Mouse (Mus musculus) liver, adult 2 months (tissue): ENCODE measurements at regions not wholly inside any gene's neighbourhood (a gene's known extent, or its start where the extent isn't known, plus 50 kb on each side); places are given as distances from the start of the nearest gene placed in this dataset.

Experiments used
- DNase-seq: peaks from one replicate; pipeline ENCODE4 v3.0.0-alpha.2; 2011; ENCODE audit warnings: low read depth, low spot score; ENCODE audit errors: extremely low read depth
- H3K27ac ChIP-seq: fragments of 200-500 bp; replicated peaks from 2 replicates; pipeline ENCODE4 v1.5.1; 2012; ENCODE audit warnings: low read depth, mild to moderate bottlenecking, control low read depth, inconsistent platforms, low read length; ENCODE audit not compliant: insufficient read depth
- H3K27me3 ChIP-seq: fragments of 200-500 bp; 2 replicates; pipeline ENCODE4 v1.6.1; 2012; ENCODE audit warnings: mild to moderate bottlenecking, moderate library complexity, low read length, inconsistent platforms; ENCODE audit not compliant: control insufficient read depth, insufficient read depth
- H3K36me3 ChIP-seq: fragments of 200-500 bp; 2 replicates; pipeline ENCODE4 v1.6.1; 2012; ENCODE audit warnings: low read length, inconsistent platforms; ENCODE audit not compliant: control insufficient read depth, insufficient read depth
- H3K4me1 ChIP-seq: fragments of 200-500 bp; 2 replicates; pipeline ENCODE4 v1.6.1; 2011; ENCODE audit warnings: low read length; ENCODE audit not compliant: control insufficient read depth, insufficient read depth
- H3K4me3 ChIP-seq: fragments of 200-500 bp; 2 replicates; pipeline ENCODE4 v1.5.1; 2011; ENCODE audit warnings: low read depth, mild to moderate bottlenecking, control low read depth, low read length, moderate library complexity; ENCODE audit not compliant: insufficient read depth
- H3K79me2 ChIP-seq: fragments of 200-500 bp; 2 replicates; pipeline ENCODE4 v1.6.1; 2012; ENCODE audit warnings: inconsistent platforms, mild to moderate bottlenecking, low read length, moderate library complexity; ENCODE audit not compliant: control insufficient read depth, insufficient read depth
- H3K9ac ChIP-seq: fragments of 200-500 bp; 2 replicates; pipeline ENCODE4 v1.6.1; 2012; ENCODE audit warnings: low read depth, mild to moderate bottlenecking, control low read depth, inconsistent platforms, low read length
- CTCF ChIP-seq: fragments of 200-500 bp; IDR thresholded peaks from 2 replicates; pipeline ENCODE4 v1.5.1; 2011; ENCODE audit warnings: low read depth, low read length, control low read depth
- POLR2A ChIP-seq: fragments of 200-500 bp; IDR thresholded peaks from 2 replicates; pipeline ENCODE4 v1.6.1; 2011; ENCODE audit warnings: low read length, control low read depth; ENCODE audit not compliant: insufficient read depth; ENCODE audit errors: extremely low read depth
- WGBS: fragments of 180-500 bp; shearing (Covaris S2); methylation state at CpG from one replicate; pipeline ENCODE4 v1.1.7; 2018; 5-methylcytosine and 5-hydroxymethylcytosine counted together

- no peak for TF ChIP-seq CTCF
- TF ChIP-seq POLR2A = no peak
- Histone ChIP-seq H3K9ac (no peak overlapping the region), H3K79me2 (no peaks in the 10 kb centered on the region), H3K36me3 (no peaks in the 10 kb centered on the region), H3K27ac (no peak overlapping the region), H3K4me1 (no peaks in the 10 kb centered on the region), H3K27me3 (no peaks in the 10 kb centered on the region), H3K4me3 (no peak overlapping the region)
- no peak for DNase-seq
- 88% methylated on average over 2 of the region's 2 CpGs for WGBS
Measured at GRCm38 (mm10) chr3:123873709-123874108, 183.1 kb upstream of the Ndst3 start.

DNA sequence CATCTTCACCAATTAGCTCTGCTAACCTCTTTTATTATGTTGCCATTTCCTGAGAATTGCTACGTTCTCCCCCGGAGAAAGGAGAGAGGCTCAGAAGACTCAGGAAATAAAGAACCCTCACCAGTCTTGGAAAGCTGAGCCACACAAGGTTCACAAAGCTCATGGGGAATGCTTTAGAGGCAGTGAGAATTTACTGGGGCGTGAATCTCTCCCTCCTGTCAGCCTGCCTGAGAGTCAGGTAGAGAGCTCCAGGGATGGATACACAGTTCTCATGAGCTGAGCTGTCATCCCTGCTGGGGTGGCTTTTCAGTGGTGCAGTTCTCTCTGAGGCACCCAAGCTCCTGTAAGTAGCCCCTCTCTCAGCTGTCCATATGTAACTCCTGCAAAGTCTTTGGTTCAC is 203.0 kb upstream of the Ndst3 start:
- no peaks in the 10 kb centered on the region for H3K79me2 ChIP-seq
- H3K4me1 ChIP-seq = no peaks in the 10 kb centered on the region
- H3K4me3 ChIP-seq = no peak overlapping the region
- H3K27ac ChIP-seq = no peak overlapping the region
- DNase-seq = no peak
- no peaks in the 10 kb centered on the region for H3K36me3 ChIP-seq
- no peak for TF ChIP-seq POLR2A
- no peak for TF ChIP-seq CTCF
- 62% methylated on average over 3 of the region's 3 CpGs for WGBS
- no peaks in the 10 kb centered on the region for H3K27me3 ChIP-seq
- no peak overlapping the region for H3K9ac ChIP-seq

GRCm38 (mm10) chr3:123905928-123906721 is 215.5 kb upstream of the Ndst3 start:
- no peaks in the 10 kb centered on the region for H3K79me2 ChIP-seq
- H3K27me3 ChIP-seq = no peaks in the 10 kb centered on the region
- 50% methylated on average over 9 of the region's 9 CpGs for WGBS
- TF ChIP-seq CTCF = no peak
- no peak for TF ChIP-seq POLR2A
- no peak overlapping the region for H3K9ac ChIP-seq
- no peaks in the 10 kb centered on the region for H3K36me3 ChIP-seq
- H3K4me3 ChIP-seq = no peak overlapping the region
- no peak for DNase-seq
- no peak overlapping the region for H3K27ac ChIP-seq
- no peaks in the 10 kb centered on the region for H3K4me1 ChIP-seq

DNA sequence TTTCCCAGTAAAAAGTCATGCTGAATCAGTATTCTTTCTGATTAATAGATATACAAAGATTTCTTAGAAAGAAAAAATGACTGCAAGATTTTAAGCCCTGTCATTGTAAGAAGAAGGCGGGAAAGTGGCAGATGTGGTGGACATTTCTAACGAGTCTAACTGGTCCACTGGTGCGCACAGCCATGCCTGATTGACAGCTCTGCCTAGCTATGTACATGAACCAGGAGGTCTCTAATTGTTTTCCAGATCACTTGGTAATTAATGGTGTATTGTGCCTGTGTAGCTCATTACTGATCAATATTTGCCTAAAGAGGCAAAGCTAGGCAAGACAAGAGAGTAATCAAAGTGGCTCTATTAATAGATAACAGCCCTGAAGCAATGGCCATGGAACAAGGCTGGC is 227.5 kb upstream of the Ndst3 start:
- no peak overlapping the region for H3K27ac ChIP-seq
- H3K4me1 ChIP-seq = no peaks in the 10 kb centered on the region
- no peaks in the 10 kb centered on the region for H3K36me3 ChIP-seq
- H3K79me2 ChIP-seq = no peaks in the 10 kb centered on the region
- no peaks in the 10 kb centered on the region for H3K27me3 ChIP-seq
- no peak overlapping the region for H3K4me3 ChIP-seq
- TF ChIP-seq POLR2A (no peak), CTCF (no peak)
- no peak for DNase-seq
- WGBS = 73% methylated on average over 3 of the region's 3 CpGs
- no peak overlapping the region for H3K9ac ChIP-seq

DNA sequence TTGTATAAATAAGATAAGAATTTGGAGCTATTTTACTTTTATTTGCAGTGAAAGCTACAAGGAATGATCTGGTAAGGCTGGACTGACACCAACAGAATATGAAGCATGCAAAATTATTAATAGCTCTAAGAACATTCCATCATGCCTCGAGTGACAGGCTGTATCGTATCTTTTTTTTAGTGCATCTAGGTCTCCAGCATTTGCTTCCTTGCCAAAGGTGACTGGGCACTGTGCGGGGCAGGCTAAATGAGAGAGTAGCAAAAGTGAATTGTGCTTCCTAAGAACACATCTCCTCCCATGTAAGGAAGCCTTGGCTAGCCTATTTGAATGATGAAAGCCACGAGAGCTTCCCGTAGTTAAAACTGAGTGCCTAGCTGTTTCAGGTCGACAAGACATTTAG is 261.5 kb upstream of the Ndst3 start:
- Histone ChIP-seq H3K4me3 (no peak overlapping the region), H3K27ac (no peak overlapping the region), H3K4me1 (no peaks in the 10 kb centered on the region), H3K9ac (no peak overlapping the region), H3K36me3 (no peaks in the 10 kb centered on the region), H3K79me2 (no peaks in the 10 kb centered on the region), H3K27me3 (no peaks in the 10 kb centered on the region)
- WGBS = 78% methylated on average over 6 of the region's 6 CpGs
- no peak for TF ChIP-seq CTCF
- no peak for TF ChIP-seq POLR2A
- DNase-seq = no peak

- H3K27ac ChIP-seq = no peak overlapping the region
- no peaks in the 10 kb centered on the region for H3K79me2 ChIP-seq
- H3K9ac ChIP-seq = no peak overlapping the region
- 89% methylated on average over 3 of the region's 3 CpGs for WGBS
- TF ChIP-seq CTCF = no peak
- TF ChIP-seq POLR2A = no peak
- no peak overlapping the region for H3K4me3 ChIP-seq
- DNase-seq = no peak
- H3K4me1 ChIP-seq = no peaks in the 10 kb centered on the region
- H3K27me3 ChIP-seq = no peaks in the 10 kb centered on the region
- H3K36me3 ChIP-seq = no peaks in the 10 kb centered on the region
Measured at GRCm38 (mm10) chr3:123967373-123967772, 276.7 kb upstream of the Ndst3 start.
